In genomic region chrX:36807360-36808317, GRCm38 (mm10) we compare ENCODE assay signal across 8 mouse cellular contexts. TPM values are rescaled to one million over a fixed set of nuclear protein-coding genes. Genes with fewer than 3 reads are reported as not detected.
A peak's percentile ranks its signal among the peaks of the same experiment; 100 is the strongest.
DNase-seq lines count a peak whose midpoint lies in the region; ATAC-seq and TF ChIP-seq lines count a peak whose summit lies in the region.

No protein-coding gene starts in this region.

- WGBS in hindbrain, embryonic 11.5 days, result 21% methylated on average over 44 of the region's 45 CpGs

- POLR2A ChIA-PET in Patski (lab: Charles Lee), result no interaction called here

- H3K27ac ChIP-seq in hindbrain, embryonic 11.5 days (ENCODE audit: low read depth, low read length), result peak overlapping the region; percentile 64

- peak; percentile 51 for DNase-seq in Patski (ENCODE audit: low read depth, low spot score)
- peak; percentile 94 for DNase-seq in cerebellum, postnatal 10 days
- DNase-seq in frontal cortex, adult 2 months (ENCODE audit: extremely low spot score in 1 of 2, low spot score in 1 of 2), result peak; percentile 82 to 89
- peak; percentile 89 for DNase-seq in hindbrain, embryonic 11.5 days (ENCODE audit: low spot score)
- DNase-seq in layer of hippocampus, postnatal 14 days (ENCODE audit: low spot score in 2 of 2), result peak; percentile 82 to 88
- DNase-seq in lung, postnatal 10 days, result peak; percentile 94
- peak; percentile 72 for DNase-seq in ovary, postnatal 14 days (ENCODE audit: low spot score)
- peak; percentile 79 to 80 for DNase-seq in thymus, postnatal 10 days (ENCODE audit: low spot score in 2 of 2)

- H3K4me2 ChIP-seq in hindbrain, embryonic 11.5 days (replicated peaks; ENCODE audit: low read depth, low read length), result peak overlapping the region; percentile 38

- H3K4me3 ChIP-seq in hindbrain, embryonic 11.5 days (ENCODE audit: low read depth, low read length), result peak overlapping the region; percentile 22

- peak; percentile 90 for ATAC-seq in Patski
- peak; percentile 89 for ATAC-seq in hindbrain, embryonic 11.5 days (ENCODE audit: low FRiP score)

- in situ Hi-C loops in Patski (cut with MboI; ENCODE audit: low pct_unique_long_range_greater_than_20kb), result loop anchor here (25.0 kb wide), 1 partner anchor 170 kb away; the partner anchor contains the start of gene Akap17b

- no peak for TF ChIP-seq CTCF in Patski (IDR thresholded peaks at IDR 0.05)

- H3K9me3 ChIP-seq in hindbrain, embryonic 11.5 days (ENCODE audit: control insufficient read depth, low read length), result no peaks in the 10 kb centered on the region

- H3K27me3 ChIP-seq in Patski, result peaks cover 17% of the 10 kb centered on the region
- H3K27me3 ChIP-seq in hindbrain, embryonic 11.5 days (ENCODE audit: control insufficient read depth, insufficient read depth, low read length), result no peaks in the 10 kb centered on the region

- H3K4me1 ChIP-seq in hindbrain, embryonic 11.5 days (replicated peaks; ENCODE audit: control insufficient read depth, insufficient read depth, low read length), result no peaks in the 10 kb centered on the region

- H3K9ac ChIP-seq in hindbrain, embryonic 11.5 days (ENCODE audit: low read depth, low read length), result peak overlapping the region; percentile 36; the same call in 1 of the 2 replicates

- no peaks in the 10 kb centered on the region for H3K36me3 ChIP-seq in hindbrain, embryonic 11.5 days (ENCODE audit: control insufficient read depth, insufficient read depth, low read length)

- CTCF ChIA-PET in Patski (lab: Charles Lee), result no interaction called here

RNA-seq across cellular contexts. Expression of gene Slc25a5, which starts 12.2 kb away (rescaled TPM):
- polyA plus RNA-seq in Patski (2021), result 1,052 TPM
- polyA plus RNA-seq in frontal cortex, adult 2 months (2012; rRNA removed), result 474 and 486 TPM in 2 replicates
- polyA plus RNA-seq in hindbrain, embryonic 11.5 days (2014; fragmentation: Nextera tagmentation; extraction: Ambion mirVana), result 838 and 896 TPM in 2 replicates
- total RNA-seq in layer of hippocampus, postnatal 14 days (2021), result 100 to 1,000 TPM; 369 to 393 TPM

Comparison
In these comparisons a context has a peak if more than half of its experiments do, and no peak if none do; other contexts are left out.
1. Peak in every context shown above with its lines: DNase-seq, ATAC-seq, H3K4me3 ChIP-seq and H3K27ac ChIP-seq.